In the genomic region with DNA sequence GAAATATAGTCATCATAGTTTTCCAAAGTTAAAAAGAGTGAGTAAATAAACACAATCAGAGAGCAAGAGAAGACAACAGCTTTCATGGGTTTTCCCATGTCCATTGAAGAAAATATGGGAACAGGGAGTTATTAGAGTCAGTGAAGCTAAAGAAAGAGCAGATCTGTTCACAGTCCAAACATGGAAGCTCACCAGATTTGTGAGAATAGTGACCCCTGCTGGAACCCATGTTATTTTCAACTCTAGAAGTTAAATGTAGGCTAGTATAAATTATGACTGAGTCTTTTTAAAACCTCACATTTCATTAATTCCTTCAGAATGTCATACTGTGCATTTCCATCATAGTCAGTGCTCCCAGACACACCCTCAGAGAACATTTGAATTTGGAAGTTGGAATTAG, we compare ENCODE assay signal across 9 mouse cellular contexts. TPM values are rescaled to one million over a fixed set of nuclear protein-coding genes. Genes with fewer than 3 reads are reported as not detected.
DNase-seq lines count a peak whose midpoint lies in the region; ATAC-seq and TF ChIP-seq lines count a peak whose summit lies in the region.
"Had no signal": no experiment of that assay in that cellular context is flagged by ENCODE, and none has a peak within 500 bp of the region (broad histone marks: within the 10 kb centered on the region; RNA-seq: fewer than 3 reads in every experiment).

No protein-coding gene starts in this region.

- H3K27me3 ChIP-seq in lung, postnatal 0 days (replicated peaks; ENCODE audit: insufficient read depth, low read length), result no peaks in the 10 kb centered on the region
- H3K27me3 ChIP-seq: limb, embryonic 13.5 days had no signal

- no peaks in the 10 kb centered on the region for H3K9me3 ChIP-seq in lung, postnatal 0 days (ENCODE audit: low read length)

- H3K4me3 ChIP-seq in gastrocnemius, adult 2 months, result no peak overlapping the region
- no peak overlapping the region for H3K4me3 ChIP-seq in lung, postnatal 0 days (ENCODE audit: low read depth, low read length)
- H3K4me3 ChIP-seq in lung, adult 2 months (replicated peaks; ENCODE audit: extremely low read depth, low read depth, low read length), result no peak overlapping the region
- H3K4me3 ChIP-seq: limb, embryonic 13.5 days had no signal

- no peak for TF ChIP-seq POLR2A in lung, adult 2 months (IDR thresholded peaks at IDR 0.05; ENCODE audit: borderline replicate concordance, extremely low read depth, low read depth, low read length)

- H3K27ac ChIP-seq in gastrocnemius, adult 2 months, result no peak overlapping the region
- H3K27ac ChIP-seq in lung, postnatal 0 days (ENCODE audit: low read length), result no peak overlapping the region
- H3K27ac ChIP-seq: limb, embryonic 13.5 days had no signal

- H3K36me3 ChIP-seq in lung, postnatal 0 days (ENCODE audit: insufficient read depth, low read length), result no peaks in the 10 kb centered on the region
- H3K36me3 ChIP-seq: limb, embryonic 13.5 days had no signal

- H3K4me2 ChIP-seq in lung, postnatal 0 days (replicated peaks; ENCODE audit: low read depth, low read length), result no peak overlapping the region
- H3K4me2 ChIP-seq: limb, embryonic 13.5 days had no signal

- TF ChIP-seq CTCF in gastrocnemius, adult 2 months (IDR thresholded peaks at IDR 0.05), result peak; percentile 60
- TF ChIP-seq CTCF in lung, postnatal 0 days (IDR thresholded peaks at IDR 0.05), result peak; percentile 41
- no peak for TF ChIP-seq CTCF in lung, adult 2 months (IDR thresholded peaks at IDR 0.05; ENCODE audit: insufficient read depth, low read length)

- no peak for DNase-seq in gastrocnemius, adult 2 months
- no peak for DNase-seq in gastrocnemius, postnatal 4 days (ENCODE audit: low spot score in 2 of 2)
- peak; percentile 32 for DNase-seq in lung, postnatal 0 days (ENCODE audit: low spot score)
- DNase-seq in lung, adult 2 months, result no peak
- peak; percentile 79 for DNase-seq in brain, adult 2 months (ENCODE audit: low read depth, low spot score)
- peak; percentile 22 for DNase-seq in retina, adult 2 months (ENCODE audit: low read depth, low spot score)
- DNase-seq in right cerebral cortex, postnatal 10 days (ENCODE audit: low spot score in 2 of 2), result no peak

- TF ChIP-seq EP300 in lung, postnatal 0 days (IDR thresholded peaks at IDR 0.05), result no peak

- no peak for ATAC-seq in lung, postnatal 0 days
- ATAC-seq in inflammation-experienced regulatory T-cells, adult 6 months, result no peak

- intact Hi-C loops in gastrocnemius, adult 2 months (cut with DNase I), result loop anchor here (5.0 to 10.0 kb wide), 3 partner anchors 78 to 285 kb away; partner anchors contain the start of gene Hibch

- no peaks in the 10 kb centered on the region for H3K4me1 ChIP-seq in lung, postnatal 0 days (ENCODE audit: insufficient read depth, low read depth, low read length)
- H3K4me1 ChIP-seq in lung, adult 2 months (ENCODE audit: control insufficient read depth, insufficient read depth, low read length), result no peaks in the 10 kb centered on the region
- H3K4me1 ChIP-seq: limb, embryonic 13.5 days had no signal

- no peak overlapping the region for H3K9ac ChIP-seq in lung, postnatal 0 days (replicated peaks; ENCODE audit: low read depth)
- H3K9ac ChIP-seq: limb, embryonic 13.5 days had no signal

RNA-seq across cellular contexts. Expression of gene 1700019D03Rik, which starts 12.6 kb away (rescaled TPM):
- 1 to 10 TPM; 1.0 to 1.1 TPM for total RNA-seq in gastrocnemius, adult 2 months (2021)
- total RNA-seq in gastrocnemius, postnatal 4 days (2021), result 1 to 10 TPM; 1.7 to 2.5 TPM
- 2.7 TPM in 2 replicates for polyA plus RNA-seq in lung, postnatal 0 days (2015; fragmentation: Nextera tagmentation; extraction: Ambion mirVana)
- polyA plus RNA-seq in lung, adult 2 months (2012; rRNA removed), result 0.42 and 1.4 TPM in 2 replicates
- polyA plus RNA-seq in inflammation-experienced regulatory T-cells, adult 6 months (2017; shearing (Covaris generic)), result 10 to 100 TPM in 2 of 3 experiments, 1 to 10 TPM in 1; 5.5 to 12.3 (median 11.1) TPM

RNA-seq across cellular contexts. Expression of gene Mstn, which starts 28.9 kb away (rescaled TPM):
- 10 to 100 TPM; 34.7 to 67.0 TPM for total RNA-seq in gastrocnemius, adult 2 months (2021)
- 10 to 100 TPM; 68.6 to 81.2 TPM for total RNA-seq in gastrocnemius, postnatal 4 days (2021)
- polyA plus RNA-seq in lung, postnatal 0 days (2015; fragmentation: Nextera tagmentation; extraction: Ambion mirVana), result not detected in 2 replicates
- polyA plus RNA-seq in lung, adult 2 months (2012; rRNA removed), result 0.25 TPM in 1 of 2 replicates, not detected in the other
- under 1 TPM in 2 of 3 experiments, not detected in 1; 0.28 to 0.43 TPM for polyA plus RNA-seq in inflammation-experienced regulatory T-cells, adult 6 months (2017; shearing (Covaris generic))

Comparison
In these comparisons a context has a peak if more than half of its experiments do, and no peak if none do; other contexts are left out.
1. DNase-seq: peak in lung, postnatal 0 days (single experiment), brain, adult 2 months (single experiment) and retina, adult 2 months (single experiment); none in gastrocnemius, adult 2 months (single experiment), gastrocnemius, postnatal 4 days (0 of 2), lung, adult 2 months (single experiment) and right cerebral cortex, postnatal 10 days (0 of 2).